Mouse (Mus musculus) inflammation-experienced regulatory T-cells, adult 6 months (primary cell): ENCODE data around the gene Npc2. TPM values are rescaled to one million over a fixed set of nuclear protein-coding genes. Genes with fewer than 3 reads are reported as not detected.

Experiments used
- ATAC-seq: one replicate; pipeline ENCODE4 v1.8.0; 2017
- polyA plus RNA-seq, 3 experiments: library from polyadenylated mRNA; unstranded; fragments of 100-300 nt; shearing (Covaris generic); gene quantifications; one replicate each; pipeline ENCODE4 v1.2.1; 2017

The Npc2 gene
- polyA plus RNA-seq = 100 to 1,000 TPM; 121 to 184 (median 148) TPM

DNA sequence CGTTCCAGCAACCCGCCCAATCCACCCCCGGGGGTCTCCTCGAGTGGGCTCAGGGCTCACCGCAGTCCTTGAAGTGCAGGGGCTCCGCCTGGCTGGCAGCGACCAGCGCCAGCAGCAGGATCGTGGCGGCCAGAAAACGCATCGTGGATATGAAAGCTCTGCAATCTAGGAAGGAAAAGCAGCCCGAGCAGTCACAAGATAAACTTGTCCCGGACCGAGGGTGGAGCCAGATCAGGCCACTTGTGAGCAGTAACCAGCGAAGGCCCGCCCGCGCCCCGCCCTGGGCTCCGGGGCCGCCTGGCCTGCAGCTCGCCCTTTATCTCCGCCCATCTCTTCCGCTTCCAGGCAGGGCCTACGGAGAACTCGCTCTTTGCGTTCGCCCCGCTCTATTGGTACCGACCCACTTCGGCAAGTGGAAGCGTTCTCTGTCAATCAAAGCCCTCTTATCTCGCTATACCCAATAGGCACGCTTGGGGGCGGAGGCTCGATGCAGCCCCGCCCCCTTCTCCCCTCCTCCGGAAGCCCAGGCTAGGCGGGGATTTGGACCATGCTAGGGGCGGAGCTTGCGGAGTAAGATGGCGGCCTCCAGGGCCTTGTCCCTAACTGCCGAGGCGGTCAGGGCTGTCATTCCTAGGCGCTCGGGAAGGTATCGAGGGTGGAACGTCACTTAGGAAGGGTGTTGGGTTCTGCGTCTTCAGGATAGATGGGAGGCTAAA lies at the start of gene Npc2, which contains the start of gene Isca2:
TSS of gene Npc2 (minus strand) at position 427 of the 716 bp plus-strand sequence.
TSS of gene Isca2 (plus strand) at position 526 of the 716 bp plus-strand sequence.
- ATAC-seq = peak; percentile 99

DNA sequence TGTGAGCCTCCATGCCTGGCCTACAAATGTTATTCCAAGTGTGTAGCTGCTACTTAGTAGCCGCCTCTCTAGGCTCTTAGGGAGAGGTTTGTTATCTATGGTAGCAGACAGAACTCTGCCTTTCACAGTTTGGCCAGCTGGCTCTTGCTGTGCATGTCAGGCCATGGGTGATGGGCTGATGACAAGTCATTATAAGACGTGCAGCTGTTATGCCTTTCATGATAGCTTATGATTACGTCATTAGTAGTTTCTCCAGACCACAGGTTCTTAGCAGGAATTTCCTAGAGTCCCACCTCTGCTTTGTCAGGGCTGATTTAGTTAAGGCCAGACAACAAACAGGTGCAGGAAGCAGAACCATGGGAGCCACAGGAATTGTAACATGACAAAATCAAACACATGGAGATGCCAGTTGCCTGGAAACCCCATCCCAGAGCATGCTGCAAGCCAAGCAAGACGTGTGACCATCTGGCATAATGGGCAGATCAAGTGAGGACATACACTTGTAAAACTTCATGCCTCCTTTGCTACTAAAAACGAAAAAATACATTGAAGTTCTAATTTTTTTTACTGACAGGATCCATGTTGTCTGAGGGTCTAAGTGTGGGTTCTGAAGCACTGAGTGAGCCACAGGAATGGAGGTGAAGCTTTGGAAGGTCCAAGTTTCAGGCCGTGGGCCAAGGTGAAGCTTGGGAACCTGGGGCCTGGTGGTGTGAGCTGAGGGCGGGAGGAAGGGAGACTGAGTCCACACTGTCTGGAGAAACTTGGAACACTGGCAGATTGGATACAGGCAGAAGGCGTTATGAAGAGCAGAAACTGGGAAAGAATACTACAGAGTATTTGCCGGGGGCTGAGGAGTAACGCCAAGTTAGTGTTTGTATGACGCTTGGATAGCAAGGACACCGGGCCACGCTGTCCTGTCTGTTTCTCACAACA lies 46.5 kb upstream of the Npc2 start:
- no peak for ATAC-seq

DNA sequence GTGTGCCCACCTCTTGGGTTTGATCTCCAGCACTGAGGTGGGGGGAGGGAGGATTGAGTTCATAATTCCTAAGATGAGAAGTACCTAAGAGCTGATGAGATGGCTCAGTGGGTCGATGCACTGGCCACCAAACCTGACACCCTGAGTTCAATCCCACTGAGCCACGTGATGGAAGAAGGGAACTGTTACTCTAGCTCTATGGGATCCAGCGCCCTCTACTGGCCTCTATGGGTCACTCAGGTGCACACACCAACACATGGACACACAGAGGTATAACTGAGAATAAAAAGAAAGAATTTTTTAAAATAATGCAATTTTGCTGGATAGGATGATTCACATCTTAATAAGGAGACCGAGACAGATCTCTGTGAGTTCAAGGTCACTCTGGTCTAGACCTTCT lies 45.5 kb upstream of the Npc2 start:
- ATAC-seq = no peak

DNA sequence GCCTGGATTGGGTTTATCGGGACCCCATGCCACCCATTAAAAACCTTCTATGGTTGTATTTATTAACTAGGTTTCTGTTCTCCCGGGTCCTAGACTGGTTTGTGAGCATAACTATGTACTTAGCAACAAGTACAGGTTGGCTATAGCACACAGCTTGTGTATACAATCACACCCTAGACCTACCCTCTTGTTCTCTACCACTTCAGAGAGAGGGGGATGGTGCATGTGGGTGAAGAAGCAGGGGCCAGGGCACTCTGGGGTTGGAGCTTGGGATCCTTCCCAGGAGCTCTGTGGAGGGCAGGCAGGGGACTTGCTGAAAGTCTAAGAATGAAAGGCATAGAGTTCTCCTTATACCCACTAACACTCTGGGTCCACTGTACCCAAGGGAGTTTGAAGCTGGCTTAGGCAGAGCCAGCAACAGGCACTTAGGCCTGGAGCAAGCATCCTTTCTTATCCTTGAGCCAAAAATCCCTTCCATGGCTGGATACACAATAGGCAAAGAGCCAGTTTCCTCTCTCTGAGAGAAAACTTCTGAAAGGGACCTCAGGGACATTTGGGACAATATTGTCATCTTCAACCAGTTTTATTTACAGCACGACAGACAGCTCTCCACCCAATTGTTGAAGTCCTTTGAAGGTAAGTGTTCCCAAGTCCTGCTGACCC lies 41.8 kb upstream of the Npc2 start:
- ATAC-seq = no peak

DNA sequence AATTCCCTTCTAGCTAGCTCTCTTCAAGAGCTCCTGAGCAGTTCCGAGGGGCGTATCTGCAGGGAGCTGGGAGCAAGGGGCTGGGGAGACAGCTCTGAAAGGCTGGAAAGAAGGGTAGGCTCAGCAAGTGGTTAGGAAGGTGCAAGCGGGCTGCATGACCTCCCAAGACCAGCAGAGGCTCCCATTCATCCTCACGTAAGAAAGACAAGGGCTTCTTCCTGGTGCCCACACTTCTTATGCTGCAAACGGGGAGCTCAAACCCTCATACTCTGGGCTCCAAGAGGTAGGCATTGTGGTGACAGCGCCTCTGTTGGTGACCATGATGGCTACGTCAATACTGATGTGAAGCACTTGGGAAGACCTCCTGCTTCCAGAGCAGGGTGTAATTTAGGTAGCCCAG lies 40.8 kb upstream of the Npc2 start:
- no peak for ATAC-seq

DNA sequence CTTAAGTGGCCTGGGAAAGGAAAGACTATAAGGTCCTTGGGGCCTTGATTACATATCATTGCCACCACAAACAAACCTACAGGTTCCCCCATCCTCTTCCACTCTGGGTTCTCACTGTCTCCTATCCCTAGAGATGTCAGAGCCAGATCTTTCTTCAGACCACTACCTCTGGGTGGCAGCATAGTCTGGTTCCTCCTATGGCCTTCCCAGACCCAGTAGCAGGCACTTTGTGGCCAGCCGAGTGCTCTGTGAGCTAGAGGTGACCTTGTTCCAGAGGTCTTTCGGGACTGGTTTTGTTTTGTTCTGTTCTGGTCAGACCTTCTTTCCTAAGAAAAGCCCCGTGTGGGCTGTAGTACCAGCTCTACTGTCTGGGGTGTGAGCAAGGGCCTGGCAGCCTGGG lies 39.1 kb upstream of the Npc2 start:
- no peak for ATAC-seq

DNA sequence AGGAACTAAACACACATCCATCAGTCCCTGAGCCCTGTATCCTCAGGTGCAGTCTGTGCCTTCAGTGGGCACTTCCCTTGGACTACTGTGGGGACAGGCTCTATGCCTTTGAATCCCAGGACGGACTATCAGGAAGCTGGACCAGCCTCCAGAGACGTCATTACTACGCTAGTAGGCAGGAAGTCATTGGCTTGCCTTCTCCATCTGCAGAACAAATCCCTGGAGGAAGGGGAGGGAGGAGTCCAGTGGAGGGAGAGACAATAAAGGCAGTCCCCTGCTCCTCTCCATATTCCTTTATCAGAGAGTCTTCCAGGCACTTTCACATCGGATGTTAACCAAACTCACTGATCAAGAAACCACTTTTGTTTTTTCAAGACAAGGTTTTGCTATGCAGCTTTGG lies 38.6 kb upstream of the Npc2 start:
- no peak for ATAC-seq

DNA sequence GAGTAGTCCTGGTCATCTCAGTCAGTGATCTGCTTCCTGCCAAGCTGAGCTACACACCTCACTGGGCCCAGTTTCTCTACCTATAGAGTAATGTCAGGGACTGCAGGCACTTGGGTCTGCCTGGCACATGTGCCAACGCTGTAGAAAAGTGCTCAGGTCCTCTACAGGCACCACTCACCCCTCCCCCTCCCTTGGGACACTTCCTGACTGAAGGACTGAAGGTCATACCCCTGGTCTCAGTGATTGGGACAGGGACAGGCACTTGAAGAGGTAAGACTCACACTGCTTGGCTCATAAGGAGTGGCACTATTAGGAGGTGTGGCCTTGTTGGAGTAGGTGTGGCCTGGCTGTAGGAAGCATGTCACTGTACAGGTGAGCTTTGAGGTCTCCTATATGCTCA lies 37.9 kb upstream of the Npc2 start:
- ATAC-seq = no peak

DNA sequence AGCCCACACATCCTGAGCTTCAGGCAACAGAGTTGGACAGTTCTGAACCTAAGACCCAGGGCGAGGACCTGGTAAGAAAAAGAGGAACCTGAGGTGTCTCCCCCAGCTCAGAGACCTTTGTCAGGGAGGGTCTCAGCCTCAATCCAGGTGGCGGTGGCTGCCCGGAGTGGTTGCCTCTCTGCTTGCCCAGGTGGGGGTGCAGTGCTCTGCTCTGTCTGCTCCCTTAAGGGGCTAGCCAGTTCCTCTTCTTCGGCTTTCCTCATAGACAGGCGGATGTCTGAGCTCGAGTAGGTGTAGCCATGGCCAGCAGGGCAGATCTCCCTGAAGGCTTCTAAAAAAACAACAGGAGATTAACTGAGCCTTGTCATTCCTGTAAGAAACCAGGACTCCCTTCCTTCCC lies 36.1 kb upstream of the Npc2 start:
- ATAC-seq = no peak

DNA sequence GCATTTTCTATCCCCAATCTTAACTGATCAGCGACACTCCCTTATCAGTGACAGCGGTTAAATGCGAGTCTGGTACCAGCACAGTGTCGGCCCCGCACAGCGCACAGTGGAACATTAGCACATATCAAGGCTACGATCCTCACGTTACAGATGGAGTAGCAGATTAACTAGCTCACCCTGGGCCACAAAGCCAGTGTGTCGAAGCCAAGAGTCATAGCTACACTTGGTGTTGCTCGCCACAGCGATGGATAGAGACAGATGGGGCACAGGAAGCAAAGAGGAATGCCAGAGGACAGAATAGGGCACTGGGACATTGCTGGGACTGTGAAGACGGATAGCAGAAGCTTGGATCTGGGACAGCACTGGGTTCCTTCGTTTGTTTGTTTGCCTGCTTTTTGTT lies 34.4 kb upstream of the Npc2 start:
- ATAC-seq = no peak

DNA sequence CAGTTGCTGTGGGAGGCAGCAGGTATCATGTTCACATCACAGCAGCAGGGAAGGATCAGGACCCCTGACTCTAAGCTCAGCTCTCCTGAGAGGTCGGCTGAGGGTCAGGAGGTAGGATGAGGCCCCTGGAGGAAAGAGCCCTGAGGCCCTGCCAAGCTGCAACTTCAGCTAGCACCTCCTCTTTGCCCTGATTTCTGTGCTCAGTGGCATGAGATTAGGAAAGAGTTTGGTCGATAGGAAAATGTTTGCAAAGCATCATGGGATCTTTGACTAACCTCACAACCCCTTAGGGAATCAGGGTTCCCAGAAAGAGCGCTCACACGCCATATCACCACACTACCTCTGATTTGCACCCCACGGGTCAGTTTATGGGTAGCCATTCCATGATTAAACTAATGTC lies 33.8 kb upstream of the Npc2 start:
- no peak for ATAC-seq

DNA sequence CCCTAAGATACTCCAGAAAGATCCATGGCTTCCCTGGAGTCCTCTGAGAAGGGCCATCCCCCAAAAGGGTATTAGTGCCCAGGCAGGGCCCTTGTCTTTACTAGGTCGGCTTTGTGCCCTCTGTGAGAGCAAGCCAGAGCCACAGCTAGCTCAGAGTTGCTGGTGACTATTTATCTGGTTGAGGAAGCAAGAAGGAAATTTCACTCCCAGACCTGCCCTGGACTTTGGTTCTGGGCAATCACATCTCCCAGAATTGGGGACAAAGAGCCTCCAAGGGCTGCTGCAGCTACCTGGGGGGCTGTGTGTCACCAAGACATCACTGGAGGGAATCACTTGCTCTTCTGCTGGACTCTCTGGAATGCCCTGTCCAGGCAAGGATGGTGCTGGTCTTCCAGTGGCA lies 33.1 kb upstream of the Npc2 start:
- ATAC-seq = no peak

DNA sequence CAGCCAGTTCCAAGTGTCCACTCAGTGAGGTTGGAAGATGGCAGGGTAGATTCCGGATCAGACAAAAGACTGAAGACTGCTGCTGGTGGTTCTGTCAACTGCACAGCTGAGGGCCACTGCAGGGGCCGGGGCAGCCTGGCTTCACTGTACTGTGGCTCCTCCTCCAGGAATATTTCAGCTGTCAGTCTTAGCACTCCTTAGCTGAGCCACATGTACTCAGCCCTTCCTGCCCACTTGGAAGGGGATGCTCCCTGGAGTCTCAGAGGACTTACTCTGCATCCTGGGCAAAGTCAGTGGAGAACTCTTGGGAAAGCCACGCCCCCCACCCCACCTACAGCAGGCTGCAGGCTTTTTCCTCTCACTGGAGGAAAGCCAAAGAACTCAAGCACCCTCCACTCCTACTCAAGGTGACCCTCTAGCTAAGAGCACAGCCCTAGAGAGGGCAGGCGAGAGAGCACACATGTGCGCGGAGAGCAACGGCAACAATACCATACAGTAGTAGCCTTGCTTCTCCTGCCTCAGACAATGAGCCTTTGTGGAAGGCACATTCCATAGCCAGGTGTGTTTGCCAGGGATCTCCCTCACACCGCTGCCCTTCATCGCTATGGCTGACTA lies 32.4 kb upstream of the Npc2 start:
- no peak for ATAC-seq

DNA sequence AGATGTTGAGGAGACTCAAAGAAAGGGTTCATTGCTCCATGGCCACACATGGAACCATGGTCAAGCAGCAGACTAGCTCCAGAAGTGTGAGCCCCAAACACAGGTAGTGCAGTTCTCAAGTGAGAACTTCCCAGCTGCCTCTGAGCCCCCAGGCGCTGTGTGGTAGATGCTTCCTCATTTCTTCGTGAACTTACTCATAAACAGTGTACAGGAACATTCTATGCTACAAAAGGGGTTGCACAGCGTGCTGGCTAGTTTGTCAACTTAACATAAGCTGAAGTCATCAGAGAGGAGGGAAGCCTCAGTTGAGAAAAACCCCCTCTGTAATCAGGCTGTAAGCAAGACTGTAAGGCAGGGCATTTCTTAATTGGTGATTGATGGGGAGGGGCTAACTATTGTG lies 29.7 kb upstream of the Npc2 start:
- ATAC-seq = no peak

DNA sequence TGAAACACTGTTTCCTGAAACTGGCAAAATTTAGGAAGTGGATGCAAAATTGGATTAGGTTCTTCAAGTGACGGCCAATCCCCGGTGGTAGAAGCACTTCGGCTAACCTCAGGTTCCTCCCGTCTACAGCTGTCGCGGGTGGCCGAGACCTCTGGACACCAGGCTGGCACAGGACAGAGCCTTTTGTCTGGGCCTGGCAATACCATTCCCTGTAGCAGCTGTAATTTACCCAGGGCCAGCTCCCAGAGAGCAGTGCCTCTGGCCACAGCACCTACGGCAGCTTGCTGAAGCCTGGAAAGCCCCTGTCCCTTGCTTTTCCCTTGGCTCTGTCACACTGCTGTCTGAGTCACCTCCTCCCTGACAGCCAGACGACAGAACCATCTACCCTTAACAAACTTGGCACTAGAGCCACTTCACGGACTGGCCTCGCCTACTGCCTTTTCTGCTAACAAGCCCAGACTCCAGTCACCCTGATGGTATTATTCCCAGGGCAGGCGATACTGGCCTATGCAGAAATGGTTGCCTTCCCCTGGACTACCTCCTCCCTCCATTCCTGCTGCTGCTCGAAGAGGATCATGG lies 28.7 kb upstream of the Npc2 start:
- ATAC-seq = no peak

DNA sequence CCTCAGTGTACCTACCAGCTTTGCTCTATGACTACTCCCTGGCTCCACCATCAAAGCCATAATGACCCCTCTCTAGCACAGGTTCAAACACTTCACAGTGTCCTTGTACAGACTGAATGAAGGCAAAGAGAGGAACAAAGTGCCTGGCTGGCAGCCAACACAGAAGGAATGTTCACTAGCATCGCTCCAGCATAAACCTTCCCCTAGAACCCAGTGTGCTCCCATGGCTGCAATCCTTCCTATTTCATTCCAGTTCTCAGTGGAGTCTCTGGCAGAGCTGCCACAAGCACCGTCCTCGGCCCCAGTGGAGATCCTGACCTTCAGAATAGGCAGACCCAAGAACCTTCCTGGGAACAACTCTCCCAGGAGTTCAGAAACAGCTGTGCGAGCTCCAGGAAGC lies 27.5 kb upstream of the Npc2 start:
- no peak for ATAC-seq

DNA sequence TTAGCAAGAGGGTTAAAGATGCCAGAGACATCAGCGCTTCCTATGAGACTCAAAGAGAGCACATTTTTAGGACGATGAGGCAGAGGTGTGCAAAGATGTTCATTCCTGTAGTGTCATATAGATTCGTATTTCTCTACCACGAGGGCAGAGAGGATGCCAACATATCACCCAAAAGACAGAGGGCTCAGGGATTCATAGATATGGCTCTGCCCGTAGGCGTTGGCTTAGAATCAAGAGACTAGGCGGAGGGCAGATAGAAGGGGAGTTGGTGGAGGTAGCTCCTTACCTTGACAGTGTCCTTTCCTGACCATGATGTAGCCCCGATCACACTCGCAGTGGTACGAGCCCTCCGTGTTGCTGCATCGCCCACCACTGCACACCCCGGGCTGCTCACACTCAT lies 26.1 kb upstream of the Npc2 start:
- ATAC-seq = no peak

DNA sequence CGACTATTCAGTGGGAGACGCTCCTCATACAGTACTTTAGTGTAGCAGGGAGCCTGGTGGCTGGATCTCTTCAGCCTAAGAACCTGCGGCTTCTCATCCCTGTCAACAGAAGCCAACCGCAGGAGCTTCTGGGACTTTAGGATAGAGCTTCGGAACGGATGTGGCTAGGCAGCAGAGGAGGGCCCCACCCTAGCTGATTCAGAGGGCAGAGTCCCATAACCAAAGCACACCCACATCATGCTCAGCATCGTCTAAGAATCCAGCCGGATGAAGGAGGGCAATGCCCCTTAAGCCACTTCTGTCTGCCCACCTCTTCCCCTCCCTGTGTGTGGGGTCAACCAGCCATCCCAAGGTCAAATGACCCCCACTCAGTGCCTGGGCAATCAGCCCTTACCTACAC lies 21.7 kb upstream of the Npc2 start:
- ATAC-seq = no peak

DNA sequence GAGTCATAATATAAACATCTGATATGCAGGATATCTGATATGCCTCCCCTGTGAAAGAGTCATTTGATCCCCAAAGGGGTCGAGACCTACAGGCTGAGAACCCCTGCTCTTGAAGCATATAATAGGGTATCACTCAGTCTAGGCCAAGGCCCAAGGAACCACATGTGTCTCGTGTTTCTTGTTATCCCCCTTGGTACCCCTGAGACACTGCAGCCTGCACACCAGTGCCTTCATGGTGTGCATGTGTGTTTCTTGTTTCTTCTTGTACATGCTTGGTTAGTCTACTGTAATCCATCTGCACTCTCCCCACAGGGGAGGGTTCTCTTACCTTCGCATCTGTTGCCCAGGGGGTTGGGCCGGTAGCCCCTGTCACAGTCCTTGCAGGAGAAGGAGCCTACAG lies 19.7 kb upstream of the Npc2 start:
- no peak for ATAC-seq

DNA sequence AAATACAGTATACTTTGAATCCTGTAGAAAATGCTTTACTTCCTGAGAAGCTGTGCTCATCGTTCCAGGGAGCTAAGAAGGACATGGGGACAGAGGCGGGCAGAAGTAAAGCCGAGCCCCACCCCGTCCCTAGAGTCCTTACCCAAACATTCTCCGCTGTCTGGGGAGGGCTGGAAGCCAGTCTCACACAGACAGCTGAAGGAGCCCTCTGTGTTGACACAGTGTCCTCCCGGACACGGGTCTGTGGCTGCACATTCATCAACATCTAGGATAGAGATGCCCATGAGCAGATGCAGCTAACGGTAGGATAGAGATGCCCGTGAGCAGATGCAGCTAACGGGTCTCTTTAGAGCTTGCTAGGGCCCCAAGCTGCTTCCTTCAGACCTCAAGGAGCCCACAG lies 17.9 kb upstream of the Npc2 start:
- no peak for ATAC-seq

DNA sequence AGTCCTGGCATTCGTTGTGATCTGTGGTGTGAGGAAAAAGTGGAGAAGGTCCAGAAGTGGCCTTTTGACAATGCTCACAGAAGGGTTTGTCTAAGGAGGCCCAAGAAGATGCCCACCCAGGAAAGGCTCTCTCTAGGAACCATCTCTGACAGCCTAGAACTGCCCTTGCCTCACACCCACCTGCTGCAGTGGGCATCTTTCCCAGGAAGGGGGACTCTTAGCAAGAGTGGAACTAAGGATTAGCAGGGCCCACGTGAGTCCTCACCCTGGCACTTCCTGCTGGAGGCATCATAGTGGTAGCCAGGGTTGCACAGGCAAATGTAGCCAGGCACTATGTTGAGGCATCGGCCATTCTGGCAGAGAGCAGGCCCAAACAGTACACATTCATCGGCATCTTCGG lies 13.1 kb upstream of the Npc2 start:
- no peak for ATAC-seq

DNA sequence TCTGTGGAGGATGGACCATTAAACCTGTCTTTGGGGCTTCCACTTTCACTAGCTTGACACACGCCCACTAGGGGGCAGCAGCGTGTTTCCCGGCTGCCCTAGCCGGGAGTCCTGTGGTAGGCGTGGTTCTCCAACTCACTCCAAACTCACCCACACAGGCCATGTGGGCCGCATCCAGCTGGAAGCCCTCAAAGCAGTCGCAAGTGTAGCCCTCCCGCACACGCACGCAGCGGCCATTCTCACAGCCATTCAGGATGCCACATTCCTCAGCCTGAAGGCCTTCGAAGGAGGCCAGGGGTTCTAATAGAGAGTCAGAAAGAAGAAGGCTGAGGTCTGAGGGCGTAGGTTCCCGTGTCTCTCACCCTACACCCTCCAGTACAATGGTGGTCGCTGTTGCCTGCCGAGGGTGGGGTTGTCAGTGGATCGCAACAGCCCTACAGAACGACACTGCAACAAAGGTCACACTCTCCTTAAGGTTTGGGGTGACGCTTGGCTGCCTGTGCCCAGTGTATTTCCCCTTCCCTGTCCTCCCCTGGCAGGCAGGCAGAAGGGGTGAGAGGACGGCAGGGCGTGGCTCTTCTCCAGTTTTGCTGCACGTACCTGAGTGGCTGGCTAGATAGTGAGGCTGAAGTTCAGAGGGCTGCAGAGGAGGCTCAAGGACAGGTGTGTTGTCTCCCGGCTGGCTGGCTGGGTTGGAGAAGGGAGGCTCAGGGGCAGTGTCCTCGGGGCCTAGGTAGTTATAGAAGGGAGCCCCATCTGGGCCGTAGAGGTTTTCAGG lies 11.8 kb upstream of the Npc2 start:
- peak; percentile 54 for ATAC-seq
